Mouse (Mus musculus) forebrain, embryonic 16.5 days (tissue): ENCODE results near the gene Vcam1. TPM values are rescaled to one million over a fixed set of nuclear protein-coding genes. Genes with fewer than 3 reads are reported as not detected.

Source experiments
- ATAC-seq: fragments of 200-750 bp; cut with Nextera tagmentation; 2 replicates; pipeline ENCODE4 v1.8.0; 2017; ENCODE audit warnings: mild to moderate bottlenecking, moderate library complexity
- H3K27ac ChIP-seq: fragments of 300-500 bp; sonication (generic); 2 replicates; pipeline ENCODE4 v1.5.1; 2014; ENCODE audit warnings: low read length, control low read depth
- H3K27me3 ChIP-seq: fragments of 300-500 bp; sonication (generic); replicated peaks from 2 replicates; pipeline ENCODE4 v1.6.1; 2014; ENCODE audit warnings: low read length; ENCODE audit not compliant: control insufficient read depth, insufficient read depth
- H3K36me3 ChIP-seq: fragments of 300-500 bp; sonication (generic); 2 replicates; pipeline ENCODE4 v1.6.1; 2014; ENCODE audit not compliant: control insufficient read depth, insufficient read depth
- H3K4me1 ChIP-seq: fragments of 300-500 bp; sonication (generic); replicated peaks from 2 replicates; pipeline ENCODE4 v1.6.1; 2014; ENCODE audit warnings: low read length; ENCODE audit not compliant: control insufficient read depth, insufficient read depth
- H3K4me2 ChIP-seq: fragments of 300-500 bp; sonication (generic); 2 replicates; pipeline ENCODE4 v1.6.1; 2014; ENCODE audit warnings: mild to moderate bottlenecking, low read length, control low read depth
- H3K4me3 ChIP-seq: fragments of 300-500 bp; sonication (generic); replicated peaks from 2 replicates; pipeline ENCODE4 v1.5.1; 2014; ENCODE audit warnings: mild to moderate bottlenecking, low read length, control low read depth
- H3K9ac ChIP-seq: fragments of 300-500 bp; sonication (generic); replicated peaks from 2 replicates; pipeline ENCODE4 v1.6.1; 2014; ENCODE audit warnings: low read depth, low read length, control low read depth
- H3K9me3 ChIP-seq: fragments of 300-500 bp; sonication (generic); 2 replicates; pipeline ENCODE4 v1.6.1; 2016; ENCODE audit warnings: low read length; ENCODE audit not compliant: control insufficient read depth
- WGBS: fragments of 180-500 bp; shearing (Covaris S2); extraction: QIAGEN DNeasy Blood & Tissue Kit; methylation state at CpG from one replicate; pipeline ENCODE4 v1.1.7; 2014; 5-methylcytosine and 5-hydroxymethylcytosine counted together
- polyA plus RNA-seq: library from polyadenylated mRNA; unstranded; fragments of >200 nt; fragmentation: Nextera tagmentation; extraction: Ambion mirVana; gene quantifications from 2 replicates; pipeline ENCODE4 v1.2.1, GENCODE M21; 2015

The Vcam1 gene
- 28.4 and 33.1 TPM in 2 replicates for polyA plus RNA-seq

DNA sequence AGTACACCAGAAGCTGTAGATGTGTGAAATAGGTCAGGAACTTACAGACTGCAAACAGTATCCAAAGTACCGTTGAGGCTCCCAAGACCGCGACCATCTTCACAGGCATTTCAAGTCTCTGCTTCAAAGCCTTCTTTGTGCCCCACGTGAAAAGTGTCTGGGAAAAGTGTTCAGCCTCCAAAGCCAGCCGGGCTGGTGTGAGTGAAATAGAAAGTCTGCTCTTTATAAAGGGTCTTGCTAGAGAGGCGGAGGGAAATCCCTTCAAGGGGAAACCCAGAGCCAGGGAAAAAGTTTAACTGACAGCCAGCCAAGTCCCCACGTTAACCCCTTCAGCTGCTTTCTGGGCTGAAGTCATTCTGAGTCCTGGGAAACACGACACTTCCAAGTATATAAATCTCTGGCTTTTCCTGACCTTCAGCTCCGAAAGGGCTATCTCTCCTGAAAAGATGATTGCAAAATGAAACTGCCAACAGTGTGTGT, at the start of gene Vcam1:
TSS of gene Vcam1 (minus strand) at position 430 of the 480 bp plus-strand sequence.
- WGBS = under 1% methylated on average over 9 of the region's 9 CpGs
- peak; percentile 79 for ATAC-seq
- H3K9ac ChIP-seq = peak within 1 kb of the TSS; percentile 28
- no peaks in the 10 kb centered on the region for H3K36me3 ChIP-seq
- no peaks in the 10 kb centered on the region for H3K9me3 ChIP-seq
- no peak within 1 kb of the TSS for H3K27ac ChIP-seq
- H3K4me2 ChIP-seq = peak within 1 kb of the TSS; percentile 45
- peaks cover 6% of the 10 kb centered on the region for H3K4me1 ChIP-seq
- H3K27me3 ChIP-seq = no peaks in the 10 kb centered on the region
- H3K4me3 ChIP-seq = peak within 1 kb of the TSS; percentile 36

DNA sequence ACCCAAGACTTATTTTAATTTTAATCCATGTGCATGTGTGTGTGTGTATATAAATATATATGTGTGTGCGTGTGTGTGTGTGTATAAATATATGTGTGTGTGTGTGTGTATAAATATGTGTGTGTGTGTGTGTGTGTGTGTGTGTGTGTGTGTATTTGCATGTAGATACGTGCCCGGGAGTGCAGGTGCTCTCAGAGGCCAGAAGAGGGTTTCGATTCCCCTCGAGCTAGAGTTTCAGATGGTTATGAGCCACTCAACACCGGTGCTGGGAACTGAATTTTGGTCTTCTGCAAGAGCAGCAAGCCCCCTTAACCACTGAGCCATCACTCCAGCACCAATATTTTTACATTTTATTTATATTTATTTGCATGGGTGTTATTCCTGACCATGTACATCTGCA, 45.6 kb upstream of the Vcam1 start:
- Histone ChIP-seq H3K9ac (no peak overlapping the region), H3K9me3 (no peaks in the 10 kb centered on the region), H3K4me2 (no peak overlapping the region), H3K27ac (no peak overlapping the region), H3K27me3 (no peaks in the 10 kb centered on the region), H3K36me3 (no peaks in the 10 kb centered on the region), H3K4me3 (no peak overlapping the region), H3K4me1 (no peaks in the 10 kb centered on the region)
- no peak for ATAC-seq
- WGBS = 93% methylated on average over 6 of the region's 6 CpGs

DNA sequence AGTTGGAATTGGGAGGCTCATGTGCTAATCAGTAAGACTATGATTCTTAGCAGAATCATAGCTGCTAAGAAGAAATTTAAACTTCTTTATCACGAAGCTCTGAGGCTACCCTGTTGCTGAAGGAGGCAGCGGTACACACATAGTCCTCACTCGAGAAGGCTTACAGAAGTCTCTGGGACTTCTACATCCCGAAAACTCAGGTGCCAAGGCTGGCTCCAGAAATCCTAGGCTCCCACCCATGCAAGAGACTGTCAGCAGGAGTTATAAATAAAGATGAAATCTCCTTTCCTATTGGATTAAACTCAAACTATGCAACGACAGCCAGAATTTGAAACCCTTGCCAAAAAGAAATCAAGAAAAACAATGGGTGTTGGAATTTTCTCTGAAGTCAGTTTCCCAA, 42.0 kb upstream of the Vcam1 start:
- H3K27me3 ChIP-seq = no peaks in the 10 kb centered on the region
- H3K36me3 ChIP-seq = no peaks in the 10 kb centered on the region
- H3K9me3 ChIP-seq = no peaks in the 10 kb centered on the region
- no peak overlapping the region for H3K4me2 ChIP-seq
- H3K4me1 ChIP-seq = no peaks in the 10 kb centered on the region
- WGBS = 81% methylated on average over 5 of the region's 5 CpGs
- no peak overlapping the region for H3K9ac ChIP-seq
- H3K4me3 ChIP-seq = no peak overlapping the region
- no peak overlapping the region for H3K27ac ChIP-seq
- no peak for ATAC-seq

DNA sequence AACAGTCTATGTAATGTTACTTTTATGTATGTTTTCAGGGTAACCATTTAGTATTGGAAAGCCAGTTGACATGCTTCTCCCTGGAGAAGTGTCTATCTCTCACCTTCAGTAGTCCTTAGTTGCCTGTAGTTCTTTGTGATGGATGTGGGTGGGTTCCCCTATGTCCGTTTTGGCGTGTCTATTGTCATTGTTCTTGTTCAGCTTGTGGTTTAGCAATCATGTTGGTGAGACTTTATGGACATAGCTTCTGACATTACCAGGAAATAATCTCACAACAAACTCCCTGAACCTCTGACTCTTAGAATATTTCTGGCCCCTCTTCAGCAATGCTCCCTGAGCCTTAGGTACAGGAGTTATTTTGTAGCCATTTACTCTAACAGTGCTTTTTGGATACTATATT, 38.6 kb upstream of the Vcam1 start:
- 90% methylated on average over 2 of the region's 2 CpGs for whole genome bisulfite sequencing
- Histone ChIP-seq H3K36me3 (no peaks in the 10 kb centered on the region), H3K27ac (no peak overlapping the region), H3K27me3 (no peaks in the 10 kb centered on the region), H3K9ac (no peak overlapping the region), H3K4me3 (no peak overlapping the region), H3K9me3 (no peaks in the 10 kb centered on the region), H3K4me1 (no peaks in the 10 kb centered on the region), H3K4me2 (no peak overlapping the region)
- no peak for ATAC-seq

DNA sequence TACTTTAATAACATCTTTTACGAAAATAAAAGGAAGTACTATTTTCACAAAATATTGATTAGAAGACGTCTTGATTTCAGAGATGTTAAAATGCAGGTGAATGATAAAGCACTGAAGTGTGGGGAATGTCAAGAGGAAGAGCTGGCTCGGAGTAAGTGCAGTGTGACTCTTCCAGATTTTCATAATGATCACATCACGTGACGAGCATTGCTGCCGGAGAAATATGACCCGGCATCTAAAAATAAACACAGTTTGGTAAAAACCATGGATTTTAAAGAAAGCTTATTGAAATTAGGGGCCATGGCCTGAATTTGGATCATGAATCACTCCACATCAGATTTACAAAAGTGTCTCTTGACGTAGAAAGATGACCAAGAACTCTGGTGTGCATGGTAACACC, 36.8 kb upstream of the Vcam1 start:
- Histone ChIP-seq H3K27me3 (no peaks in the 10 kb centered on the region), H3K4me2 (no peak overlapping the region), H3K4me3 (no peak overlapping the region), H3K36me3 (no peaks in the 10 kb centered on the region), H3K4me1 (no peaks in the 10 kb centered on the region), H3K27ac (no peak overlapping the region), H3K9me3 (no peaks in the 10 kb centered on the region), H3K9ac (no peak overlapping the region)
- no peak for ATAC-seq
- WGBS = 79% methylated on average over 8 of the region's 8 CpGs

DNA sequence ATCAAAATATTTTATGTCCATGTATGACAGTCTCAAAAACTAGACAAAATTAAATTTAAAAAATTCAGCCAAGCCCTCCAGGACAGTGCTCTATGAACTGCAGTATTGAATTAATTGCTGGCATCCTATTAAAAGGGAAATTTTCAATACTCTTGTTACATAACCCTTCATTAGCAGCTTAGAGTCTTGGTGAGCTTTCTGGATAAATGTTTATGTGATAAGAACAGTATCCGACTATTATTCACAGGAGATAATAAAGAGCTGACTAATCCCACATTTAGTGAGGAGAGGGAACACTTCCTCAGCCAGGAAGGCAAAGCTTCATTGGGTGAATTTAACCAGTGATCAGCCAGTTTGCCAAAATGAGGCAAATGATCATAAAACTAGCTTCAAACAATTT, 35.5 kb upstream of the Vcam1 start:
- ATAC-seq = no peak
- no peaks in the 10 kb centered on the region for H3K27me3 ChIP-seq
- no peaks in the 10 kb centered on the region for H3K9me3 ChIP-seq
- H3K4me2 ChIP-seq = no peak overlapping the region
- no peaks in the 10 kb centered on the region for H3K36me3 ChIP-seq
- no peak overlapping the region for H3K27ac ChIP-seq
- WGBS = 46% methylated on average over 1 of the region's 1 CpGs
- no peak overlapping the region for H3K4me3 ChIP-seq
- H3K4me1 ChIP-seq = no peaks in the 10 kb centered on the region
- no peak overlapping the region for H3K9ac ChIP-seq

DNA sequence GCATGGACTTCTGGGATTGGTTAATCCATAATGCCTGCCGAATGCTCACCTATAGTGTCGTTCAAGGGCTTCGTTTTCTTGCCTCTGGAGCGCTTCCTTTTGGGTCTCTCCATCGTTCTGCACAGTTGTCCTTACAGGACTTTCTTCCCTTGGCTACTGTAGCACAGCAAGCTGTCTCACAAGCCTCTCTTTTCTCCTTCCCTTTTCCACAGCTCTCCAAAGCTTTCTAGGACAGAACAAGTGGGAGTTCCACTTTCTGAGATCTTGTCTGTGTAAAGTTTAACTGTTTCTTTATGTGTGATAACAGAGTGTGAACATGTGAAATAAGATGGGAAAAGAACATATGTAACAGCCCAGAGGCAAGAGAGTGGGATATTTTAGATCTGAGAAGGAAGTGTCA, 34.0 kb upstream of the Vcam1 start:
- H3K9ac ChIP-seq = no peak overlapping the region
- no peaks in the 10 kb centered on the region for H3K4me1 ChIP-seq
- no peak overlapping the region for H3K4me2 ChIP-seq
- H3K9me3 ChIP-seq = no peaks in the 10 kb centered on the region
- H3K27me3 ChIP-seq = no peaks in the 10 kb centered on the region
- H3K27ac ChIP-seq = no peak overlapping the region
- no peaks in the 10 kb centered on the region for H3K36me3 ChIP-seq
- whole genome bisulfite sequencing = 87% methylated on average over 5 of the region's 5 CpGs
- no peak for ATAC-seq
- H3K4me3 ChIP-seq = no peak overlapping the region

DNA sequence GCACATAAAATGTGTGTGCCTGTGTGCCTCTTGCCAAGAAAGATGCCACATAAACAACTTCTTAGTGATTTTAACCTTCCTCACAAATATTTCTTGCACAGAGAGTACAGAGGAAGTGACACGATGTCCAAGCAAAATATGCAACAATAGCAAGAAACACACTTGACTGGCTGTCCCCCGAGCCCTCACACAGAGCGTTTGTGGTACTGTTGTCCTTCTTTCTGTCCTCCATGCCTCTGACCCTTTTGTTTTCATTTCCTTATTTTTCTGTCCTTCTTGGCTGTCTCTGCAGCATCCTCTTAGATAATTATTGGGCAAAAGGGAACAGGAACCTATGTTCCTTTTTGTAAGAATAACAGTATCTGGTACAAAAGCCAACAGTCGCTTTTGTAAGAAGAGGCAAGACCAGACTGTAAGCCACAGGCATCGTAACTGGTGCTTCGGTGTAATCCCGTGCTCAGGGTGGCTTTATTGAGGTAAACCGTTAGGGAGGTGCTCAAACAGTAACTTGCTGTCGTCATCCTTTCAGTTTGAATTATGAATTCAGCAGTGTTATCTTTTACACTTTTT, 32.7 kb upstream of the Vcam1 start:
- ATAC-seq = no peak
- Histone ChIP-seq H3K9ac (no peak overlapping the region), H3K9me3 (no peaks in the 10 kb centered on the region), H3K27ac (no peak overlapping the region), H3K36me3 (no peaks in the 10 kb centered on the region), H3K4me3 (no peak overlapping the region), H3K4me2 (no peak overlapping the region), H3K4me1 (no peaks in the 10 kb centered on the region), H3K27me3 (no peaks in the 10 kb centered on the region)
- WGBS = 80% methylated on average over 9 of the region's 9 CpGs

DNA sequence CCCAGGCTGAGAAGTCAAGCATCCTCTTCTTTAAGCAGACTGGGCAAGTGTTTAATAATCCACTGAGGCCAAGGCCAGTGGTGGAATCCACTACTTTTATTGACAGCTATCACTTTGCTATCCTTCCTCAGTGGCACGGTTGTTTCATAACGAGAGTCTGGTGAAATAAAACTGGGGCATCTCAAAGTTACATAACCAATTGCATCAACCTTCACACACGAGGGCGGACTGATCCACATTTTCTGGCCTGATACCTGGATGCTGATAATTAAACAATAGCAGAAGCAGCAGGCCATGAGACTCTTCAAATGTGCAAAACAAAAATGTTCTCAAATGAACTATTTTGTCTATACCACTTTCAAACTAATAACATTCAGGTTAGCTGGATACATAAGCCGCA, 29.9 kb upstream of the Vcam1 start:
- Histone ChIP-seq H3K36me3 (no peaks in the 10 kb centered on the region), H3K27ac (no peak overlapping the region), H3K4me1 (no peaks in the 10 kb centered on the region), H3K9ac (no peak overlapping the region), H3K27me3 (no peaks in the 10 kb centered on the region), H3K4me3 (no peak overlapping the region), H3K9me3 (no peaks in the 10 kb centered on the region), H3K4me2 (no peak overlapping the region)
- no peak for ATAC-seq
- WGBS = 93% methylated on average over 5 of the region's 5 CpGs

DNA sequence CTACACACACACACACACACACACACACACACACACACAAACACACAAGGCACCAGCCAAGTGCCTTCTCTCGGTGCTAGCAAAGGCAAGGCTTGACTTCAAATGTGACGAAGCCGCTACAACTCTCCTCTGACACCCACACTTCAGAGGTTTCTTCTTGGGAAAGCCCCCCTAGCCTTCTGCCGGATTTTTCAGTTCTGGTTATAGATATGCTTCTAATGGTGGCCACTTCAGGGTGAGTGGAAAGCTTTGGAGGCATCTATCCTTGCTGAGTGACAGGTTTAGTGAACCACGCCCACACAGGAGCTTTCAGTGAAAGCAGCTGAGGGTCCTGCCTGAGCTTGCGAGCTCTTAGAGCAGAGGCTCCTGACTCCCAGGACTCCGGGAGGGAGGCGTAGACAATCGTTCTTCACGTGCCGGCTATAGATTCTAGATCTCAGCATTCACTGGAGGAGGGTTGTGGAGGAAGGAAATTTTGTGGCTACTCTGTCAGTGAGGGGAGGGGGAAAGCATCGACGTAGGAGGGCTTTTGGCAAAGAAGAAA, 28.0 kb upstream of the Vcam1 start:
- no peak overlapping the region for H3K9ac ChIP-seq
- H3K4me1 ChIP-seq = no peaks in the 10 kb centered on the region
- H3K4me3 ChIP-seq = no peak overlapping the region
- ATAC-seq = no peak
- 65% methylated on average over 13 of the region's 13 CpGs for WGBS
- H3K4me2 ChIP-seq = no peak overlapping the region
- H3K36me3 ChIP-seq = no peaks in the 10 kb centered on the region
- H3K9me3 ChIP-seq = no peaks in the 10 kb centered on the region
- H3K27ac ChIP-seq = no peak overlapping the region
- H3K27me3 ChIP-seq = no peaks in the 10 kb centered on the region
